9 mouse cellular contexts compared by ENCODE assay signal in genomic region chr5:117976263-117976656, GRCm38 (mm10). TPM values are rescaled to one million over a fixed set of nuclear protein-coding genes. Genes with fewer than 3 reads are reported as not detected.
DNase-seq lines count a peak whose midpoint lies in the region; ATAC-seq lines count a peak whose summit lies in the region.
"Had no signal": no experiment of that assay in that cellular context is flagged by ENCODE, and none has a peak within 500 bp of the region (broad histone marks: within the 10 kb centered on the region; RNA-seq: fewer than 3 reads in every experiment).

No protein-coding gene starts in this region.

- 0 out of 2 replicates have a peak, but pooled peaks have one; percentile 8 for ATAC-seq in kidney, embryonic 15.5 days (replicated peaks; ENCODE audit: low FRiP score)
- ATAC-seq in hindbrain, embryonic 14.5 days (ENCODE audit: low FRiP score): peak; percentile 14; the same call in 1 of the 2 replicates
- peak; percentile 28; the same call in 1 of the 2 replicates for ATAC-seq in midbrain, embryonic 14.5 days (ENCODE audit: low FRiP score, low TSS enrichment)

- WGBS in kidney, embryonic 15.5 days: 22% methylated on average over 19 of the region's 19 CpGs
- WGBS in embryonic facial prominence, embryonic 10.5 days: 24% methylated on average over 19 of the region's 19 CpGs
- WGBS in hindbrain, embryonic 14.5 days: 23% methylated on average over 19 of the region's 19 CpGs
- 22% methylated on average over 19 of the region's 19 CpGs for WGBS in midbrain, embryonic 14.5 days

- peaks cover 33% of the 10 kb centered on the region for H3K4me1 ChIP-seq in kidney, embryonic 15.5 days
- peaks cover 30% of the 10 kb centered on the region for H3K4me1 ChIP-seq in embryonic facial prominence, embryonic 10.5 days
- peaks cover 18% of the 10 kb centered on the region for H3K4me1 ChIP-seq in hindbrain, embryonic 14.5 days (replicated peaks; ENCODE audit: control insufficient read depth, insufficient read depth, low read length)
- H3K4me1 ChIP-seq in midbrain, embryonic 14.5 days (ENCODE audit: control insufficient read depth, insufficient read depth, low read length): peaks cover 13% of the 10 kb centered on the region; the same call in 1 of the 2 replicates

- no peaks in the 10 kb centered on the region for H3K27me3 ChIP-seq in kidney, embryonic 15.5 days
- H3K27me3 ChIP-seq in embryonic facial prominence, embryonic 10.5 days (replicated peaks; ENCODE audit: low read depth, poor library complexity, severe bottlenecking): no peaks in the 10 kb centered on the region
- H3K27me3 ChIP-seq in hindbrain, embryonic 14.5 days (ENCODE audit: control insufficient read depth, insufficient read depth, low read length): no peaks in the 10 kb centered on the region
- H3K27me3 ChIP-seq in midbrain, embryonic 14.5 days (ENCODE audit: control insufficient read depth, insufficient read depth, low read length): no peaks in the 10 kb centered on the region
- H3K27me3 ChIP-seq: Patski had no signal

- peak overlapping the region; percentile 94; the same call in 1 of the 2 replicates for H3K9ac ChIP-seq in kidney, embryonic 15.5 days
- peak overlapping the region; percentile 96 for H3K9ac ChIP-seq in hindbrain, embryonic 14.5 days
- H3K9ac ChIP-seq in midbrain, embryonic 14.5 days (replicated peaks; ENCODE audit: low read length): peak overlapping the region; percentile 99; the same call in 1 of the 2 replicates

- H3K4me3 ChIP-seq in kidney, embryonic 15.5 days (replicated peaks): peak overlapping the region; percentile 99
- H3K4me3 ChIP-seq in embryonic facial prominence, embryonic 10.5 days: peak overlapping the region; percentile 91
- peak overlapping the region; percentile 90 for H3K4me3 ChIP-seq in hindbrain, embryonic 14.5 days (replicated peaks; ENCODE audit: low read length)
- peak overlapping the region; percentile 99 for H3K4me3 ChIP-seq in midbrain, embryonic 14.5 days (replicated peaks; ENCODE audit: low read depth, low read length)

- H3K9me3 ChIP-seq in kidney, embryonic 15.5 days (replicated peaks): no peaks in the 10 kb centered on the region
- H3K9me3 ChIP-seq in embryonic facial prominence, embryonic 10.5 days: no peaks in the 10 kb centered on the region
- no peaks in the 10 kb centered on the region for H3K9me3 ChIP-seq in hindbrain, embryonic 14.5 days (ENCODE audit: control insufficient read depth, low read length)
- no peaks in the 10 kb centered on the region for H3K9me3 ChIP-seq in midbrain, embryonic 14.5 days (ENCODE audit: control insufficient read depth, low read length)

- no peak overlapping the region for H3K27ac ChIP-seq in kidney, embryonic 15.5 days
- H3K27ac ChIP-seq in embryonic facial prominence, embryonic 10.5 days (replicated peaks): peak overlapping the region; percentile 96; the same call in 1 of the 2 replicates
- peak overlapping the region; percentile 90; the same call in 1 of the 2 replicates for H3K27ac ChIP-seq in hindbrain, embryonic 14.5 days
- peak overlapping the region; percentile 91 for H3K27ac ChIP-seq in midbrain, embryonic 14.5 days (replicated peaks; ENCODE audit: low read depth, low read length)

- H3K4me2 ChIP-seq in kidney, embryonic 15.5 days: peak overlapping the region; percentile 89
- H3K4me2 ChIP-seq in hindbrain, embryonic 14.5 days (replicated peaks): peak overlapping the region; percentile 67
- H3K4me2 ChIP-seq in midbrain, embryonic 14.5 days (ENCODE audit: low read length): peak overlapping the region; percentile 87

- H3K36me3 ChIP-seq in kidney, embryonic 15.5 days: peaks cover 20% of the 10 kb centered on the region
- H3K36me3 ChIP-seq in embryonic facial prominence, embryonic 10.5 days (replicated peaks): peaks cover 28% of the 10 kb centered on the region
- peaks cover 22% of the 10 kb centered on the region for H3K36me3 ChIP-seq in hindbrain, embryonic 14.5 days (replicated peaks; ENCODE audit: control insufficient read depth, insufficient read depth)
- H3K36me3 ChIP-seq in midbrain, embryonic 14.5 days (ENCODE audit: control insufficient read depth, insufficient read depth, low read length): peaks cover 21% of the 10 kb centered on the region

- DNase-seq in kidney, adult 8-10 months: no peak
- DNase-seq in embryonic facial prominence, embryonic 10.5 days (ENCODE audit: low spot score): no peak
- DNase-seq in hindbrain, embryonic 14.5 days (ENCODE audit: low spot score): no peak
- DNase-seq in midbrain, embryonic 14.5 days: no peak
- no peak for DNase-seq in natural killer cell, adult 2 months (ENCODE audit: low spot score in 2 of 2)
- no peak for DNase-seq in cerebellum, adult 11-12 months
- DNase-seq in adrenal gland, adult (ENCODE audit: inconsistent age in 2 of 2, low spot score in 1 of 2): no peak

RNA-seq across cellular contexts. Expression of gene Fbxo21, which starts 0.3 kb away (rescaled TPM):
- polyA plus RNA-seq in kidney, embryonic 15.5 days (2015; fragmentation: Nextera tagmentation; extraction: Ambion mirVana): 75.7 and 78.9 TPM in 2 replicates
- 99.0 and 102 TPM in 2 replicates for polyA plus RNA-seq in embryonic facial prominence, embryonic 10.5 days (2016; fragmentation: Nextera tagmentation; extraction: Ambion mirVana)
- 142 and 156 TPM in 2 replicates for polyA plus RNA-seq in hindbrain, embryonic 14.5 days (2014; fragmentation: Nextera tagmentation; extraction: Ambion mirVana)
- polyA plus RNA-seq in midbrain, embryonic 14.5 days (2014; fragmentation: Nextera tagmentation; extraction: Ambion mirVana): 128 and 163 TPM in 2 replicates

RNA-seq across cellular contexts. Expression of gene Tesc, which starts 51.3 kb away (rescaled TPM):
- polyA plus RNA-seq in kidney, embryonic 15.5 days (2015; fragmentation: Nextera tagmentation; extraction: Ambion mirVana): 17.1 and 18.6 TPM in 2 replicates
- 0.20 and 1.6 TPM in 2 replicates for polyA plus RNA-seq in embryonic facial prominence, embryonic 10.5 days (2016; fragmentation: Nextera tagmentation; extraction: Ambion mirVana)
- 4.3 and 4.9 TPM in 2 replicates for polyA plus RNA-seq in hindbrain, embryonic 14.5 days (2014; fragmentation: Nextera tagmentation; extraction: Ambion mirVana)
- polyA plus RNA-seq in midbrain, embryonic 14.5 days (2014; fragmentation: Nextera tagmentation; extraction: Ambion mirVana): 4.4 and 4.9 TPM in 2 replicates
